Mouse (Mus musculus): ENCODE data around the gene Krtap14. TPM values are rescaled to one million over a fixed set of nuclear protein-coding genes. Genes with fewer than 3 reads are reported as not detected.

Krtap14 gene
- polyA plus RNA-seq, 1 experiment from 2014 or later, result not detected

GRCm38 (mm10) chr16:88823736-88824135 is 2.2 kb downstream of the Krtap14 start:
- H3K4me1 ChIP-seq (ENCODE audit: control insufficient read depth, insufficient read depth, low read length), result no peaks in the 10 kb centered on the region
- no peaks in the 10 kb centered on the region for H3K36me3 ChIP-seq (ENCODE audit: control insufficient read depth, insufficient read depth, low read length)
- ATAC-seq (ENCODE audit: insufficient number of reproducible peaks, low FRiP score, low TSS enrichment, low read depth) (0 out of 2 replicates have a peak, but pooled peaks have one; percentile 31), DNase-seq (ENCODE audit: low spot score) (no peak)
- 87% methylated on average over 3 of the region's 3 CpGs for WGBS
- no peak overlapping the region for H3K4me2 ChIP-seq (ENCODE audit: low read depth, severe bottlenecking)
- H3K27me3 ChIP-seq (ENCODE audit: control insufficient read depth, insufficient read depth, low read length), result no peaks in the 10 kb centered on the region
- no peak overlapping the region for H3K9ac ChIP-seq (ENCODE audit: low read length)
- no peaks in the 10 kb centered on the region for H3K9me3 ChIP-seq (ENCODE audit: control insufficient read depth, low read length)
- H3K4me3 ChIP-seq (ENCODE audit: low read depth, low read length), result no peak overlapping the region
- no peak overlapping the region for H3K27ac ChIP-seq (replicated peaks; ENCODE audit: low read depth, low read length)

DNA sequence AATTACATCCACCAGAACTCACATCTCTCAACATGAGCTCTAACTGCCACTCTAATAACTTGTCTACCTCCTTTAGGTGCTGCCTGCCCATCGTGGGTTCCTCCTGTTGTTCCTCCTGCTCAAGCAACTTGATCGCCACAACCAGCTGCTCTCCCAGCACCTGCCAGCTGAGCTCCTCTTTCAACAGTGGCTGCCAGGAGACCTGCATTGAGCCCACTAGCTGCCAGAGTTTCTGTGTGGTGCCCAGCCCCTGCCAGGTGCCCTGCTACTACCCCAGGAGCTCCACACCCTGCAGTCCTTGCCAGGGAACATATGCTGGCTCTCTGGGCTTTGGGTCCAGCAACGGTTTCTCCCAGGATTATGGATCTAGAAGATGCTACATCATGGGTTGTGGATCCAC is 5.9 kb downstream of the Krtap14 start, which contains the start of gene Krtap15:
Krtap15 (plus strand) TSS at position 150 of the 400 bp plus-strand sequence.
- Histone ChIP-seq H3K9me3 (ENCODE audit: control insufficient read depth, low read length) (no peaks in the 10 kb centered on the region), H3K36me3 (ENCODE audit: control insufficient read depth, insufficient read depth, low read length) (no peaks in the 10 kb centered on the region), H3K4me1 (ENCODE audit: control insufficient read depth, insufficient read depth, low read length) (no peaks in the 10 kb centered on the region), H3K4me2 (ENCODE audit: low read depth, severe bottlenecking) (no peak within 1 kb of the TSS), H3K27me3 (ENCODE audit: control insufficient read depth, insufficient read depth, low read length) (no peaks in the 10 kb centered on the region), H3K27ac (replicated peaks; ENCODE audit: low read depth, low read length) (no peak within 1 kb of the TSS), H3K9ac (ENCODE audit: low read length) (no peak within 1 kb of the TSS), H3K4me3 (ENCODE audit: low read depth, low read length) (no peak within 1 kb of the TSS)
- ATAC-seq (ENCODE audit: insufficient number of reproducible peaks, low FRiP score, low TSS enrichment, low read depth), result no peak
- no peak for DNase-seq (ENCODE audit: low spot score)
- WGBS, result 88% methylated on average over 3 of the region's 3 CpGs

GRCm38 (mm10) chr16:88811827-88812226 is 14.1 kb downstream of the Krtap14 start, which contains the start of gene Gm20741:
Gene Gm20741 (minus strand): TSS chr16:88812220.
- Histone ChIP-seq H3K27me3 (ENCODE audit: control insufficient read depth, insufficient read depth, low read length) (no peaks in the 10 kb centered on the region), H3K9me3 (ENCODE audit: control insufficient read depth, low read length) (no peaks in the 10 kb centered on the region), H3K4me2 (ENCODE audit: low read depth, severe bottlenecking) (no peak within 1 kb of the TSS), H3K36me3 (ENCODE audit: control insufficient read depth, insufficient read depth, low read length) (no peaks in the 10 kb centered on the region), H3K4me3 (ENCODE audit: low read depth, low read length) (no peak within 1 kb of the TSS), H3K27ac (replicated peaks; ENCODE audit: low read depth, low read length) (no peak within 1 kb of the TSS), H3K9ac (ENCODE audit: low read length) (no peak within 1 kb of the TSS), H3K4me1 (ENCODE audit: control insufficient read depth, insufficient read depth, low read length) (no peaks in the 10 kb centered on the region)
- WGBS, result 72% methylated on average over 2 of the region's 2 CpGs
- DNase-seq (ENCODE audit: low spot score), result no peak
- ATAC-seq (ENCODE audit: insufficient number of reproducible peaks, low FRiP score, low TSS enrichment, low read depth), result no peak

GRCm38 (mm10) chr16:88786786-88787185 is 39.2 kb downstream of the Krtap14 start:
- H3K27ac ChIP-seq (replicated peaks; ENCODE audit: low read depth, low read length), result no peak overlapping the region
- no peak for ATAC-seq (ENCODE audit: insufficient number of reproducible peaks, low FRiP score, low TSS enrichment, low read depth)
- no peaks in the 10 kb centered on the region for H3K27me3 ChIP-seq (ENCODE audit: control insufficient read depth, insufficient read depth, low read length)
- no peak overlapping the region for H3K9ac ChIP-seq (ENCODE audit: low read length)
- no peak overlapping the region for H3K4me2 ChIP-seq (ENCODE audit: low read depth, severe bottlenecking)
- no peaks in the 10 kb centered on the region for H3K36me3 ChIP-seq (ENCODE audit: control insufficient read depth, insufficient read depth, low read length)
- WGBS, result 62% methylated on average over 2 of the region's 2 CpGs
- H3K9me3 ChIP-seq (ENCODE audit: control insufficient read depth, low read length), result no peaks in the 10 kb centered on the region
- no peaks in the 10 kb centered on the region for H3K4me1 ChIP-seq (ENCODE audit: control insufficient read depth, insufficient read depth, low read length)
- DNase-seq (ENCODE audit: low spot score), result no peak
- no peak overlapping the region for H3K4me3 ChIP-seq (ENCODE audit: low read depth, low read length)

DNA sequence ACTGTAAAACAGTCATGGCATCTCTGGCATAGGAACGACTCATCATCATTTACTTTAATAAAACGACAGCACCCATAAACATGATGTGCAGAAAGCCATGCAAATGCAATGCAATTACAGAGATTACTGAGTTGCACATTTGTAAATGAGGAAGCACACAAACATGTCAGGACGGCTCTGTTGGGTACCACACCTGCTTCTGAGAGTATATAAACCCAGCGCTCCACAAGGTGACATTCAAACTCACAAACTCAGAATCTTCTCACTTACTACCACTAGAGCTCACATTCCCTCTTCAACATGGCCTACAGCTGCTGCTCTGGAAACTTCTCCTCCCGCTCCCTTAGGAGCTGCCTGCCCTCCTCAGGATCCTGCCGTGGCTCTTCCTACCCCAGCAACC is 48.3 kb downstream of the Krtap14 start, which contains the start of gene Gm5965:
Gm5965 (plus strand) TSS at position 301 of the 400 bp plus-strand sequence.
- no peak for DNase-seq (ENCODE audit: low spot score)
- no peaks in the 10 kb centered on the region for H3K4me1 ChIP-seq (ENCODE audit: control insufficient read depth, insufficient read depth, low read length)
- no peaks in the 10 kb centered on the region for H3K27me3 ChIP-seq (ENCODE audit: control insufficient read depth, insufficient read depth, low read length)
- no peak for ATAC-seq (ENCODE audit: insufficient number of reproducible peaks, low FRiP score, low TSS enrichment, low read depth)
- no peak within 1 kb of the TSS for H3K9ac ChIP-seq (ENCODE audit: low read length)
- no peaks in the 10 kb centered on the region for H3K9me3 ChIP-seq (ENCODE audit: control insufficient read depth, low read length)
- 87% methylated on average over 6 of the region's 6 CpGs for WGBS
- no peak within 1 kb of the TSS for H3K27ac ChIP-seq (replicated peaks; ENCODE audit: low read depth, low read length)
- H3K4me3 ChIP-seq (ENCODE audit: low read depth, low read length), result no peak within 1 kb of the TSS
- no peaks in the 10 kb centered on the region for H3K36me3 ChIP-seq (ENCODE audit: control insufficient read depth, insufficient read depth, low read length)
- no peak within 1 kb of the TSS for H3K4me2 ChIP-seq (ENCODE audit: low read depth, severe bottlenecking)

DNA sequence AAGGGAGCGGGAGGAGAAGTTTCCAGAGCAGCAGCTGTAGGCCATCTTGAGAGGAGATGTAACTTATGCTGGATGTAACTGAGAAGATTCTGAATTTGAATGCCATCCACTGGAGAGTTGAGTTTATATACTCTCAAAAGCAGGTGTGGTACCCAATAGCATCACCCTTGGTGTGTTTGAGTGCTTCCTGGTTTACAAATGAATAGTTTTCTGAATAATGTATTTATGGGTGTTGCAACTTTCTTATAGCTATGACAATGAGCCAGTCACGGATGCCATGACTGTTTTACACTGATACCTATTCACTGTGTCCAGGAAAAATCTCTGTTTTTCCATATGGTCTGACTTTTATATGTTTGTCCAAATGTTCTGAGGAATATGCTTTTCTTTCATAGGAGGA is 51.8 kb downstream of the Krtap14 start, which contains the start of gene 2310057N15Rik:
2310057N15Rik (minus strand) TSS at position 101 of the 400 bp plus-strand sequence.
- ATAC-seq (ENCODE audit: insufficient number of reproducible peaks, low FRiP score, low TSS enrichment, low read depth) (no peak), DNase-seq (ENCODE audit: low spot score) (no peak)

More for the DNA sequence above, 51.8 kb downstream of the Krtap14 start, which contains the start of gene 2310057N15Rik:
- Histone ChIP-seq H3K36me3 (ENCODE audit: control insufficient read depth, insufficient read depth, low read length) (no peaks in the 10 kb centered on the region), H3K27me3 (ENCODE audit: control insufficient read depth, insufficient read depth, low read length) (no peaks in the 10 kb centered on the region), H3K4me2 (ENCODE audit: low read depth, severe bottlenecking) (no peak within 1 kb of the TSS), H3K9me3 (ENCODE audit: control insufficient read depth, low read length) (no peaks in the 10 kb centered on the region), H3K9ac (ENCODE audit: low read length) (no peak within 1 kb of the TSS), H3K27ac (replicated peaks; ENCODE audit: low read depth, low read length) (no peak within 1 kb of the TSS), H3K4me3 (ENCODE audit: low read depth, low read length) (no peak within 1 kb of the TSS), H3K4me1 (ENCODE audit: control insufficient read depth, insufficient read depth, low read length) (no peaks in the 10 kb centered on the region)
- 85% methylated on average over 2 of the region's 2 CpGs for WGBS

Other genes with a start within 250 kb of the Krtap14 start
- 0.11 TPM in 1 of 2 replicates, not detected in the other for gene Krtap24-1, start 213.9 kb downstream of the Krtap14 start, polyA plus RNA-seq (2014; fragmentation: Nextera tagmentation; extraction: Ambion mirVana)
- not detected in 2 replicates for gene 2310079G19Rik, start 198.5 kb downstream of the Krtap14 start, polyA plus RNA-seq (2014; fragmentation: Nextera tagmentation; extraction: Ambion mirVana)
- gene Krtap26-1, start 178.3 kb downstream of the Krtap14 start, polyA plus RNA-seq (2014; fragmentation: Nextera tagmentation; extraction: Ambion mirVana), result not detected in 2 replicates
- not detected in 2 replicates for gene Krtap27-1, start 154.5 kb downstream of the Krtap14 start, polyA plus RNA-seq (2014; fragmentation: Nextera tagmentation; extraction: Ambion mirVana)
- gene 2310061N02Rik, start 118.2 kb downstream of the Krtap14 start, polyA plus RNA-seq (2014; fragmentation: Nextera tagmentation; extraction: Ambion mirVana), result not detected in 2 replicates
- not detected in 2 replicates for gene Krtap13-1, start 97.3 kb downstream of the Krtap14 start, polyA plus RNA-seq (2014; fragmentation: Nextera tagmentation; extraction: Ambion mirVana)
- not detected in 2 replicates for gene Krtap13, start 74.5 kb downstream of the Krtap14 start, polyA plus RNA-seq (2014; fragmentation: Nextera tagmentation; extraction: Ambion mirVana)
- not detected in 2 replicates for gene 2310034C09Rik, start 67.3 kb downstream of the Krtap14 start, polyA plus RNA-seq (2014; fragmentation: Nextera tagmentation; extraction: Ambion mirVana)
- not detected in 2 replicates for gene 2310057N15Rik, start 51.9 kb downstream of the Krtap14 start, polyA plus RNA-seq (2014; fragmentation: Nextera tagmentation; extraction: Ambion mirVana)
- not detected in 2 replicates for gene Gm5965, start 48.2 kb downstream of the Krtap14 start, polyA plus RNA-seq (2014; fragmentation: Nextera tagmentation; extraction: Ambion mirVana)
- not detected in 2 replicates for gene Gm20741, start 13.9 kb downstream of the Krtap14 start, polyA plus RNA-seq (2014; fragmentation: Nextera tagmentation; extraction: Ambion mirVana)
- 0.23 TPM in 1 of 2 replicates, not detected in the other for gene Krtap15, start 5.9 kb downstream of the Krtap14 start, polyA plus RNA-seq (2014; fragmentation: Nextera tagmentation; extraction: Ambion mirVana)
- gene Krtap19-1, start 43.3 kb upstream of the Krtap14 start, polyA plus RNA-seq (2014; fragmentation: Nextera tagmentation; extraction: Ambion mirVana), result not detected in 2 replicates
- gene Krtap19-2, start 48.1 kb upstream of the Krtap14 start, polyA plus RNA-seq (2014; fragmentation: Nextera tagmentation; extraction: Ambion mirVana), result not detected in 2 replicates
- not detected in 2 replicates for gene Krtap19-3, start 51.9 kb upstream of the Krtap14 start, polyA plus RNA-seq (2014; fragmentation: Nextera tagmentation; extraction: Ambion mirVana)
- gene Krtap19-4, start 58.9 kb upstream of the Krtap14 start, polyA plus RNA-seq (2014; fragmentation: Nextera tagmentation; extraction: Ambion mirVana), result not detected in 2 replicates
- gene Krtap19-5, start 70.3 kb upstream of the Krtap14 start, polyA plus RNA-seq (2014; fragmentation: Nextera tagmentation; extraction: Ambion mirVana), result not detected in 2 replicates
- not detected in 2 replicates for gene Krtap19-9b, start 106.1 kb upstream of the Krtap14 start, polyA plus RNA-seq (2014; fragmentation: Nextera tagmentation; extraction: Ambion mirVana)
- not detected in 2 replicates for gene Krtap16-3, start 136.7 kb upstream of the Krtap14 start, polyA plus RNA-seq (2014; fragmentation: Nextera tagmentation; extraction: Ambion mirVana)
- not detected in 2 replicates for gene Krtap22-2, start 184.6 kb upstream of the Krtap14 start, polyA plus RNA-seq (2014; fragmentation: Nextera tagmentation; extraction: Ambion mirVana)
- not detected in 2 replicates for gene Gm10229, start 189.1 kb upstream of the Krtap14 start, polyA plus RNA-seq (2014; fragmentation: Nextera tagmentation; extraction: Ambion mirVana)
- gene Krtap6-1, start 205.6 kb upstream of the Krtap14 start, polyA plus RNA-seq (2014; fragmentation: Nextera tagmentation; extraction: Ambion mirVana), result not detected in 2 replicates
- gene Gm10228, start 215.3 kb upstream of the Krtap14 start, polyA plus RNA-seq (2014; fragmentation: Nextera tagmentation; extraction: Ambion mirVana), result not detected in 2 replicates
- not detected in 2 replicates for gene Krtap6-5, start 221.7 kb upstream of the Krtap14 start, polyA plus RNA-seq (2014; fragmentation: Nextera tagmentation; extraction: Ambion mirVana)
- not detected in 2 replicates for gene 1110025L11Rik, start 237.9 kb upstream of the Krtap14 start, polyA plus RNA-seq (2014; fragmentation: Nextera tagmentation; extraction: Ambion mirVana)